Mouse (Mus musculus) cortical plate, adult 2 months (tissue): ENCODE measurements around the gene Spint1.

Experiments
- CTCF ChIP-seq: fragments of 200-500 bp; IDR thresholded peaks from 2 replicates; pipeline ENCODE4 v1.5.1; 2011; ENCODE audit warnings: mild to moderate bottlenecking, control low read depth, low read length; ENCODE audit not compliant: insufficient read depth; ENCODE audit errors: extremely low read depth
- POLR2A ChIP-seq: fragments of 200-500 bp; IDR thresholded peaks from 2 replicates; pipeline ENCODE4 v1.6.1; 2011; ENCODE audit warnings: mild to moderate bottlenecking, low read length, control low read depth; ENCODE audit not compliant: insufficient read depth; ENCODE audit errors: extremely low read depth

- TF ChIP-seq CTCF (peak; percentile 79), POLR2A (no peak)
Observed at GRCm38 (mm10) chr2:119189029-119189710, 48.0 kb upstream of the Spint1 start.
